Mouse (Mus musculus) left cerebral cortex, postnatal 36 days (tissue): ENCODE measurements around the gene Sox8. TPM values are rescaled to one million over a fixed set of nuclear protein-coding genes. Genes with fewer than 3 reads are reported as not detected.

ENCODE experiments used
- DNase-seq, 2 experiments: peaks; one replicate each; pipeline ENCODE4 v3.0.0; 2021 to 2022; ENCODE audit warnings: low spot score in 2 of 2, mixed read lengths in 1 of 2
- intact Hi-C: fragments of 180-260 bp; cut with DNase I; formaldehyde crosslinking; loops from one replicate; pipeline ENCODE4 v1.15.1; 2025
- total RNA-seq, 2 experiments: library from RNA; stranded (reverse); gene quantifications; 2 replicates each; pipeline ENCODE4 v1.2.3; 2021

The Sox8 gene
- total RNA-seq, result 10 to 100 TPM; 42.8 to 65.3 TPM

DNA sequence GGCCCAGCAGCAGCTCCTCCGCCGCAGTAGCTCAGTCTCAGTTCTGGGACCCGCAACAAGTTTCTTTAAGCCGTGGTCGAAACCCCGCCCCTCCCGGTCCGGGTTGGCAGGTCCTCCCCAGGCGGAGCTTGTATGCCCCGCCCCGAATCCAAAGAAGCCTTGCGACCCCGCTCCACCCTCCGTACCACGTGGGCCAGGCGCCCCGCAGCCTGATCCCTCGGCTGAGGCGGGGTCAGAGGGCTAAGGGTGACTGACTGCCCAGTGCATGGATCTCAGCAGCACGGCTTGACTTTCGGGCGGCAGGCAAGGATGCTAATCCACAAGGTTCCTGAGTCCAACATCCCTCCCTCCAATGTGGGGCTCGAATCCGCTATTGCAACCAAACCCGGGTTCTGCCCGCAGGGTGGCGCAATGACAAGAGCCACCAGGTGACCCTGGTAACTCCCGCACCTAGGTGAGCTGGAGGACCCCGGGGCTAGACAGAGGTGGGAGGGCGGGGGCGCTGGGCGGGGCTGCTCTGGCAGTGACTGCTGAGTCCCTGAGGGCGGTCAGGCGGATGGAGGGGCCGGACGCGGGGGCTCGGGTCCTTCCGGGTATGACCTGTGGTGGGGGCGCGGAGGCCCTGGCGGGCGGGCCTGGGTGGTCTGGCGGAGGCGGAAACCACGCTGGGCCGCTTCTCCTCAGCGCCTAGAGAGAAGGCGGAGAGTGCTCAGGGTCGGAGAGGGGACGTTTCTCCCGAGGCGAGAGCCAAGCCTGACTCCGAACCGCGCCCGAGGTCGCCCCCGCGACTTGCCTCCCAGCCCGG lies at the start of gene Sox8:
Gene Sox8 (minus strand): TSS at position 39 of the 805 bp plus-strand sequence.
- intact Hi-C loops, result loop anchor here (10.0 kb wide), 1 partner anchor 234 kb away; the partner anchor contains the start of gene Fbxl16
- peak; percentile 92 to 93 for DNase-seq

DNA sequence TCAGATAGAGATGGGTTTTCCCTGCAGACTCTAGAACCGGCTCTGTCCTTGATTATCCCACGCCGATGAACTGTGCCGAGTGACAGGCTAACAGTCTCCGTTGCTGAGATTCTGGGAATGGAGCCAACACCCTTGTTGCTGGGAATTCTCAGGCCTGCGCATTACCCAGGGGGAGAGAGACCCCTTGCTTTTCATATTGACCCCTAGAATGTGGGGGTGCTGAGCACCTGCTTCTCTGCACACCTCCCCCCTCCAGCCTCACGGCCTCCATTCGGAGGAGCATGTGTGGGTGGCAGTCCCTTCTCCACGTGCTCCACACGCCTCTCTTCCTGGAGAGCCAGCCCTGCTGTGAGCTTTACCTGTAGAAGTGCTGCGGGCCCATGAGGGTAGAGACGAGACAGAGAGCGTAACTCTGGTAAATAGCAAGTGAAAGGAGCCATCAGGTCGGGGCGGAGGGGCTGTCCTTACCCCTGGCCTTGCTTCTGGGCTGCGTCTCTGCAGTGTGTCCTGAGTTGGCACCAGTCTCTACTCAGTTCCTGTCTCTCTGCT lies 48.1 kb upstream of the Sox8 start:
- peak; percentile 73 to 75 for DNase-seq
- intact Hi-C loops, result no loop called here

GRCm38 (mm10) chr17:25614723-25615510 lies 44.4 kb upstream of the Sox8 start:
- no peak for DNase-seq

DNA sequence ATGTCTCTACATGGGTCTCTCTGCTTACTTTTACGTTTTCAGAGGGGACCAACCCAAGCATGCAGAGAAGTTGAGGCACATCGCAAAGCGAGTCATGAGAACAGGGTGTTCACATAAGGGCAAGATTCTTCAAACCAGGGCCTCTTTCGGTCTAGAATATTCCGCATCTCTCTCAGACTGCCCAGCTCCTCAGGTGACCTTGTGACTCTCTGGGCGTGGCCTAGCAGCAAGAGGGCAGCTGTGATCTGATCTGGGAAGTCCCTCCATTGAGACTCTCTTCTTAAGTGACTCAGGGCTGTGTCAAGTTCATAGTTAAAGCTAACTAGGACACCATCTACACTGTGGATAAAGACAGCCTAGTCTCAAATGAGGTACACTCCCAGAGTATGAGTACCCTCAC lies 42.8 kb upstream of the Sox8 start:
- intact Hi-C loops, result no loop called here

More at GRCm38 (mm10) chr17:25614723-25615510, 44.4 kb upstream of the Sox8 start:
- intact Hi-C loops, result no loop called here

GRCm38 (mm10) chr17:25612537-25612936 lies 42.1 kb upstream of the Sox8 start:
- intact Hi-C loops, result no loop called here
- no peak for DNase-seq

More for the DNA sequence above, 42.8 kb upstream of the Sox8 start:
- no peak for DNase-seq

- intact Hi-C loops, result no loop called here
- DNase-seq, result no peak
Measured at GRCm38 (mm10) chr17:25610151-25610550, 39.7 kb upstream of the Sox8 start.

- DNase-seq, result no peak
- intact Hi-C loops, result no loop called here
Measured at GRCm38 (mm10) chr17:25609506-25609828, 39.0 kb upstream of the Sox8 start.

GRCm38 (mm10) chr17:25608821-25609505 lies 38.5 kb upstream of the Sox8 start:
- no peak for DNase-seq

GRCm38 (mm10) chr17:25608137-25608785 lies 37.8 kb upstream of the Sox8 start:
- intact Hi-C loops, result no loop called here
- DNase-seq, result peak in 1 of 2 experiments; percentile 51

More at GRCm38 (mm10) chr17:25608821-25609505, 38.5 kb upstream of the Sox8 start:
- intact Hi-C loops, result no loop called here

DNA sequence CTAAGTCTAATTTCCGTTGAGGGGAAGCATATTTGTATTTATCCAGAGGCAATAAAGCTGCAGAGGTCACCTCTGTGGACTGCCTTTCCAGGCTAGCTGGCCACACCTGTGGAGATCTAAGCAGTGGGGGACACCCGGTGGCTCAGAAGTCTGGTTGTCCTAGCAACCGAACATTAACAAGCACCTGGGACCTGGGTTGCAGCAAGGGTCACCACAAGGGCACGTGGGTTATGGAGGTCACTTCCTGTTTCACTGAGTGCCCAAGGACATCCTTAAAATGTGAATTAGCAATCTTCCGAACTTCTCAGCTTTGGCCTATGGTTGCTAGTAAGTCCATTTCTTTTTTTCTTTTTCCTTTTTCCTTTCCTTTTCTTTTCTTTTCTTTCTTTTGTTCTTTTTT lies 33.7 kb upstream of the Sox8 start:
- DNase-seq, result no peak
- intact Hi-C loops, result no loop called here

DNA sequence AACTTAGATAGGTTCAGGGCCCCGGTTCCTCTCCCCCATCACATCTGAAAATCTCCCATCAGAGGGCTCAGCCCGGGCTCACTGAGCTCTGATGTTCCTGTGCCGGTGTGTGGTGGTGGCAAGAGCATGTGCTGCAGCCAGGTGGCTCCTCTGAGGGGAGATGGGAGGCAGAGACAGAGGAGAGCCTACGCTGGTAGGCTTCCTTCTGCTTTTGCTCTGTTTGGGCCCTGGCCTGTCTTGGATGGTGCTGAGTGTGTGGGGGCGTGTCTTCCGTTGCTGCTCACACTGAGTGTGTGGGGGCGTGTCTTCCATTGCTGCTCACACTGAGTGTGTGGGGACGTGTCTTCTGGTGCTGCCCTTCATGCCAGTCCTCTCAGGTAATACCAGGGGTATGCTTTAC lies 31.9 kb upstream of the Sox8 start:
- intact Hi-C loops, result no loop called here
- DNase-seq, result peak in 1 of 2 experiments; percentile 40

DNA sequence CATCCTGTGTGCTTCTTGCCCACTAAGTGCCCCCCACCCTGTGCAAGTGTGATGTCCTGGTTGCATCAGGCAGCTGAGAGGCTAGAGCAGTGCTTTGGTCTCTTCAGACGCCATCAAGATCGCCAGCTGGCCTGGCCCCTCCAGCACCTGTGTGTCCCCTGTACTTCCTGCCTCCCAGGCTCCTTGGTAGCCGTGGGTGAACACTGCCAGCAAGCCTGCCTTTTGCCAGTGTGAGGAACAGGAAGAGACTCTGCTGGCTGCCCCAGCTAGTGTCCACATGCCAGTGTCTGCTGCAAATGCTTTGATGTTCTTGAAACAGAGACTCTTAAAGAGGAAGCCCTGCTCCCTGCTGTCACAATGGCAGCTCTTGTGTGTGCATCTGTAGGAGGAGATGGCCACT lies 27.1 kb upstream of the Sox8 start:
- intact Hi-C loops, result no loop called here
- DNase-seq, result no peak

- no peak for DNase-seq
- intact Hi-C loops, result no loop called here
Measured at GRCm38 (mm10) chr17:25595495-25595894, 25.0 kb upstream of the Sox8 start.

GRCm38 (mm10) chr17:25593411-25594261 lies 23.1 kb upstream of the Sox8 start:
- intact Hi-C loops, result no loop called here

GRCm38 (mm10) chr17:25592336-25592735 lies 21.9 kb upstream of the Sox8 start:
- DNase-seq, result no peak
- intact Hi-C loops, result no loop called here

More at GRCm38 (mm10) chr17:25593411-25594261, 23.1 kb upstream of the Sox8 start:
- no peak for DNase-seq

DNA sequence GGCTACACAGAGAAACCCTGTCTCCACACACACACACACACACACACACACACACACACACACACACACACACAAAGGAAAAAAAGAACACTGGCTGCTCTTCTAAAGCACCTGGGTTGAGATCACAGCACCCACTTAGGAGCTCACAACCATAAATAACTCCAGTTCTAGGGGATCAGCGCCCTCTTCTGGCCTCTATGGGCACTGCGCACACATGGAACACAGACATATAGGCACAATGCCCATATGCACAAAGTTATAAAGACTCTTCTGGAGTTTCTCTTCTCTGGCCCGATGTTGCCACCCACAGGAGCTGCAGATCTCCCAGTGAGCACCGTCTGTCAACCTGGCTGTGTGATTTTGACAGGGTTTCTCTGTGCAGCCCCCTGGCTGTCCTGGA lies 20.5 kb upstream of the Sox8 start:
- no peak for DNase-seq
- intact Hi-C loops, result no loop called here

GRCm38 (mm10) chr17:25590068-25590467 lies 19.6 kb upstream of the Sox8 start:
- no peak for DNase-seq
- intact Hi-C loops, result no loop called here

DNA sequence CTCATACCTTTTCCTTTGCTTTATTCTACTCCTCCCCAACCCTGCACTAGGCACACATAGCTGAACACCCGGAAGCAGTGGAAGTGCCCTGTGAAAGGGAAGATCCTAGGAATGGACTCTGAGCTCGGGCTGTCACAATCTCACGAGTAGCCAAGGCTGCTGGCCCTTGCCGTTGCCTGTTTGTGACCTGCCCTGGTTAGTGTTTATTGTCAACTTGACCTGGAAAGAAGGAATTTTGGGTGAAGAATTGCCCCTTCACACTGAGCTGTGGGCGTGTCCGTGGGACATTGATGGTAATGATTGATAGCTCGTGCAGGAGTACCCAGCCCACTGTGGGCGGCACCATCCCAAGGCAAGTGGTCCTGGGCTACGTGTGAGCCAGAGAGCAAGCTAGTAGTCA lies 14.2 kb upstream of the Sox8 start:
- intact Hi-C loops, result no loop called here
- DNase-seq, result no peak

- DNase-seq, result no peak
- intact Hi-C loops, result no loop called here
Measured at GRCm38 (mm10) chr17:25583858-25584257, 13.4 kb upstream of the Sox8 start.
